Mouse (Mus musculus) megakaryocyte, adult 5-6 weeks (primary cell): ENCODE data around the gene Tmbim6. TPM values are rescaled to one million over a fixed set of nuclear protein-coding genes. Genes with fewer than 3 reads are reported as not detected.

ENCODE experiments used
- ATAC-seq: 2 replicates; pipeline ENCODE4 v1.8.0; 2016; ENCODE audit warnings: mild to moderate bottlenecking, inconsistent platforms; ENCODE audit not compliant: poor library complexity, severe bottlenecking
- total RNA-seq, 2 experiments: library from RNA; stranded (forward) in 1 of 2; stranded (reverse) in 1 of 2; fragments of 153-499, 151-499 nt in 1 of 2; fragments of 221-1000, 200-1000 nt in 1 of 2; gene quantifications; 2 replicates each; pipeline versions ENCODE4 v1.2.3 to v1.2.4; 2015 to 2017

Gene Tmbim6
- total RNA-seq, 2 experiments from 2014 or later, result 187 to 410 TPM

- peak; percentile 54 for ATAC-seq
These were observed 56.6 kb downstream of the Tmbim6 start for GRCm38 (mm10) chr15:99449131-99449750.

DNA sequence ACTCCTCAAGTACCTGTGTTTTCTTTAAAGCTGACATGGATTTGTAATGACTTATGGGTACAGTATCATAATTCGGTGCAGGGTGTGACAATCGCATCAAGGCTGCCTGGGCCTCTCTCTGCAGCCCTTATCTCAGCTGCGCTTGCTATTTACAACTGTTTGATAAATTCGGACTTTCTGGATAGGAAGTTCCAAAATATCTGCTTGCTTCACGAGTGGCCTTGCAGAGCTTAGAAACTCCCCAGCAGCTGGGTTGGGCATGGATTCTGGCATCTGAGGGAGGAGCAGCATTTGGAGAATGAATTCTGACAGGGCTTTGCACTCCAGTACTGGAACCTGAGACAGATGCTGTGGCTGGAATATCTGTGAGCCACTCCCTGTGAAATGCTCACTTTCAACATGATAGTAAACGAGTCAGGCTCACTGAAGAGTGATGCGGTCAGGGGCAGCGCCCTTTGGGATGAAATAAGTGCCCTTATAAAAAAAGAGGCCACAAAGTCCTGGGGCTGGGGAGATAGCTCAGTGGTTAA, 57.1 kb downstream of the Tmbim6 start:
- ATAC-seq, result no peak

GRCm38 (mm10) chr15:99453153-99453900, 60.6 kb downstream of the Tmbim6 start:
- no peak for ATAC-seq

DNA sequence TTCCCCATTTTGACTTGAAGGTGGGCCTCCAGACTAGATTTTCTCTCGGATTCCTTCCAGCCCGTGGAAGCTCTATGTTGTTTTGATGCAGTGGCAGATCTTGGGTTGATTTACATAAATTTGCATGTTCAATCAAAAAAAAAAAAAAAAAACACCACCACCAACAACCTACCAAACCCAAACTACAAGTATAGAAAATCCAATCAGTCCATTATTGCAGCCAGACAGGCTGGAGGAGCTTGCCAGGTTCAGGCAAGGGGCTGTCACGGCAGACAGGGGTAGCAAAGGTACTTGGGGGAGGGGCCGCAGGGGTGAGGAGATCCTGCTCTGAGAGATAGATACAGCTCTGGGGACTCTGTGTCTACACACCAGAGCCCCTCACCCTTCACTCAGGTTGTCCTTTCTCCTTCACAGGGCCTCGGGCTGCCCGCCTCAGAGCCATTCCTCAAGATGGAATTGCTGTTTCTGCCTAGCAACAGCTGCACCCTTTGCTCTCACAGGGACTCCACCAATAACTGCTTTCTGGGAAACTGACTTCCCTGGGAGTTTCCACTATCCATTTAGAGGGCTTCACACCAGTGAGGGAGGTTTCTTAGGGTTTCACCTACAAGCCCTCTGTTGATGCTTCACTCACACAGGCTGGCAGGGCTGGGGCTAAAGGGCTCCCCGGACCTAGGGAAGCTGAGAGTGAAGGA, 62.0 kb downstream of the Tmbim6 start:
- no peak for ATAC-seq

- no peak for ATAC-seq
These were observed 62.7 kb downstream of the Tmbim6 start for GRCm38 (mm10) chr15:99455415-99455814.

GRCm38 (mm10) chr15:99456338-99456962, 63.8 kb downstream of the Tmbim6 start:
- ATAC-seq, result peak; percentile 64

DNA sequence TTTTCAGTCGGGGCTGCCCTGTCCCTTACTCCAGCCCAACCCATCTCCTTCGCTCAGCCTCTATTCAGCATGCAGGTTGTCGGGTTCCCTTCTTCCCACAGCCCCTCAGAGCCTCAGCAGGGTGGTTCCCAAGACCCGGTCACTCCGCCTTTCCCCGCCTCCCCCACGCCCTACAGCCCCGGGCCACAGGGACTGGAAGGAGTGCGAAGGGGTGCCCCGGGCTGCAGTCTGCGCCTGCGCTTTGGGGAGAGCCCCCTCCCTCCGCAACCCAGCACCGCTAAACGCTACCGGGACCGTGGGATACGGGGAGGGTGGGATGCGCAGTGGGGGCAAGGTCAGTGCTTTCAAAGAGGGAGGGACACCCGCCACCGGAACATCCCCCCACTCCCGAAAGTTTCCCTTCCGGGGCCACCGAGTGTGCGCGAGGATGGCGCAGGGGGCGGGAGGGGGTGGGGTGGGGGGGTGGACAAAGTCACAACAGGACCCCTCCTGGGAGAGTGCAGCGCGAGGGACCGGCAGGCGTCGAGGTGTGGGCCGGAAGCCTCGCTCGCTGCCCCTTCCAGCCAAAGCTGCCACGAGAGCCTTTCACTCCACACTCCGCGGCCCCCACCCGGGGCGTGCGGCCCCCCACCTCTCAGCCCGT, 64.4 kb downstream of the Tmbim6 start:
- ATAC-seq, result peak; percentile 28; the same call in 1 of the 2 replicates

DNA sequence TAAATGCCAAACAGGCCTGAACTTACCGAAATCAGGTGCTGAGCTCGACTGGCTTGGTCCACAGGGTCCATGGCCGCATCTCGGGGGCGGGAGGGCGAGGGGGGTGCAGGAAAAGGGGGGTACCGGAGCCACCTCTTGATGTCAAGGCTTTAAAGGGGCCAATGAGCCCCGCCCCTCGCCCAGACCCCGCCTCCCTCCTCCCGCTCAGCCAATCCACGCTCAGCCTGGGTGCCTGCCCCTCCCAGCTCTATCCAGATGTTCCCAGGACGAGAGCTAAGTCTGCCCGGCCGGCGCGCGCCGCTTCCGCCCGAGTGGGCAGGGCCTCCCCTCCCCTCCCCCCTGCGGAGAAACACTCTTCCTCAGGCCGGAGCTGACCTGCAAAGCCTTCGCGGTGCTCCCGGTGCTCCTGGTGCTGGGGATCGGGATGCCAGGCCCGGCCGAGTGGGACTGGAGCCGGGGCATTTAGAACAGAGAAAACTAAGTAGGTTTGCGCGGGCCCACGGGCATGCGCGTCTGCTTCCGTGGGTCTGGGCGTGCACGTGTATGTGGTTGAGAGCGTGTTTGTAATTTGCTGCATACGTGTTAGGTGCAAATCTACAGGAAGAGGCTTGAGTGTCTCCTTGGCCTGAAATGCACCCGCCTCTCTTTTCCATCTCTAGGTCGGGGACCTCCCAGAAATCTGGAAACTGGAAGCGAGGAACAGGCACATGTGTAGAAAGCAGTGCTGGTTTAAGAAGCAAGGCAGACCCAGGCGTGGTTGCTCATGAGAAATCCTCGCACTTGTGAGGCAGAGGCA, 65.1 kb downstream of the Tmbim6 start, which contains the start of gene Nckap5l:
Gene Nckap5l (minus strand): TSS at position 143 of the 796 bp plus-strand sequence.
- peak; percentile 96 for ATAC-seq

Other genes with a start within 250 kb of the Tmbim6 start
- not detected in 2 replicates for gene Kcnh3, start 168.0 kb upstream of the Tmbim6 start, total RNA-seq (2015)
- not detected in 2 replicates for gene Kcnh3, start 168.0 kb upstream of the Tmbim6 start, total RNA-seq (2017)
- gene Mcrs1, start 140.9 kb upstream of the Tmbim6 start, total RNA-seq (2015), result 30.6 and 38.3 TPM in 2 replicates
- gene Mcrs1, start 140.9 kb upstream of the Tmbim6 start, total RNA-seq (2017), result 29.4 and 30.4 TPM in 2 replicates
- gene Prpf40b, start 97.8 kb upstream of the Tmbim6 start, total RNA-seq (2015), result 0.27 and 0.89 TPM in 2 replicates
- gene Prpf40b, start 97.8 kb upstream of the Tmbim6 start, total RNA-seq (2017), result 0.12 and 1.1 TPM in 2 replicates
- not detected in 2 replicates for gene Fam186b, start 97.0 kb upstream of the Tmbim6 start, total RNA-seq (2015)
- not detected in 2 replicates for gene Fam186b, start 97.0 kb upstream of the Tmbim6 start, total RNA-seq (2017)
- gene Fmnl3, start 22.4 kb upstream of the Tmbim6 start, total RNA-seq (2015), result 7.9 and 10.1 TPM in 2 replicates
- gene Fmnl3, start 22.4 kb upstream of the Tmbim6 start, total RNA-seq (2017), result 11.4 and 16.3 TPM in 2 replicates
- 0.84 and 4.0 TPM in 2 replicates for gene Nckap5l, start 64.9 kb downstream of the Tmbim6 start, total RNA-seq (2015)
- 0.73 TPM in 1 of 2 replicates, not detected in the other for gene Nckap5l, start 64.9 kb downstream of the Tmbim6 start, total RNA-seq (2017)
- 8.2 and 9.8 TPM in 2 replicates for gene Bcdin3d, start 81.8 kb downstream of the Tmbim6 start, total RNA-seq (2015)
- 3.6 and 4.6 TPM in 2 replicates for gene Bcdin3d, start 81.8 kb downstream of the Tmbim6 start, total RNA-seq (2017)
- gene Faim2, start 135.3 kb downstream of the Tmbim6 start, total RNA-seq (2015), result 0.04 TPM in 1 of 2 replicates, not detected in the other
- 0.49 TPM in 1 of 2 replicates, not detected in the other for gene Faim2, start 135.3 kb downstream of the Tmbim6 start, total RNA-seq (2017)
- gene Aqp2, start 186.2 kb downstream of the Tmbim6 start, total RNA-seq (2015), result not detected in 2 replicates
- gene Aqp2, start 186.2 kb downstream of the Tmbim6 start, total RNA-seq (2017), result not detected in 2 replicates
- not detected in 2 replicates for gene Aqp5, start 197.9 kb downstream of the Tmbim6 start, total RNA-seq (2015)
- gene Aqp5, start 197.9 kb downstream of the Tmbim6 start, total RNA-seq (2017), result not detected in 2 replicates
- not detected in 2 replicates for gene Aqp6, start 208.5 kb downstream of the Tmbim6 start, total RNA-seq (2015)
- not detected in 2 replicates for gene Aqp6, start 208.5 kb downstream of the Tmbim6 start, total RNA-seq (2017)